Mouse (Mus musculus): ENCODE data around the gene Osm. TPM values are rescaled to one million over a fixed set of nuclear protein-coding genes. Genes with fewer than 3 reads are reported as not detected.
A peak's percentile ranks its signal among the peaks of the same experiment; 100 is the strongest.

Gene Osm
- total RNA-seq, 2 experiments from 2014 or later = 0.16 TPM; not detected in 1

GRCm38 (mm10) chr11:4237389-4237912 lies 1.2 kb downstream of the Osm start:
- DNase-seq (ENCODE audit: low spot score in 2 of 2) = no peak

DNA sequence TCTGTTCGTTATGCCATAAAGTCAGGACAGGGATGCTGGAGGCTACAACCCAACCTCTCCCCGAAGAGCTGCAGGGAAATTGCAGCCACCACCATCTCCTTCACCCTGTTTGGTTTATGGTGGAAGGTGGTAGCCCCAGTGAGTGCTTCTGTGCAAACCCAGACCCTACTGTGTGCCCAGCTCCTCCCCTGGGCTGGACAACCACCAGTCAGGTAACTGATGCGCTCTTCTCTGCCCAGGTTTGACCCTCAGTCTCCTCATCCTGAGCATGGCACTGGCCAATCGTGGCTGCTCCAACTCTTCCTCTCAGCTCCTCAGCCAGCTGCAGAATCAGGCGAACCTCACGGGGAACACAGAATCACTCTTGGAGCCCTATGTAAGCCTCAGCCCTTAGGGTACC lies 1.9 kb downstream of the Osm start:
- DNase-seq (ENCODE audit: low spot score in 2 of 2) = no peak

GRCm38 (mm10) chr11:4239691-4240090 lies 3.5 kb downstream of the Osm start:
- no peak for DNase-seq (ENCODE audit: low spot score in 2 of 2)

- no peak for DNase-seq (ENCODE audit: low spot score in 2 of 2)
Observed at GRCm38 (mm10) chr11:4240151-4240550, 3.9 kb downstream of the Osm start.

GRCm38 (mm10) chr11:4241180-4241579 lies 5.0 kb downstream of the Osm start:
- no peak for DNase-seq (ENCODE audit: low spot score in 2 of 2)

GRCm38 (mm10) chr11:4246126-4246525 lies 9.9 kb downstream of the Osm start:
- DNase-seq (ENCODE audit: low spot score in 2 of 2) = no peak

DNA sequence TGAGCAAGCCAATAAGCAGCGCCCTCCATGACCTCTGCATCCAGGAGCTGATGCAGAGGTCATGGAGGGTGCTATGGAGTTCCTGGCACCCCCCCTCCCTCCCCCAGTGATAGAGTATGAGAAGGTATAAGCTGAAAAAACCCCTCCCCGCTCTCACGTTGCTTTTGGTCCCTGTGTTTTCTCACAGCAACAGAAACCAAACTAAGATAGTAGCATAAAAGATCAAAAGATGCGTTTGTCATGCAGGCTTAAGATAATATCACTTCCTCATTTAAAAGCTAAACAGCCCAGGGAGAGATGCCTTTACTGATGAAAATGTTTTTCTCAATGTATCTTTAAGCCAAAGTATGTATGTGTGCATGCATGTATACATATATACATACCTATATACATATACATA lies 10.4 kb downstream of the Osm start:
- no peak for DNase-seq (ENCODE audit: low spot score in 2 of 2)

- DNase-seq (ENCODE audit: low spot score in 2 of 2) = no peak
Observed at GRCm38 (mm10) chr11:4247201-4247959, 11.2 kb downstream of the Osm start.

GRCm38 (mm10) chr11:4249151-4249550 lies 12.9 kb downstream of the Osm start:
- DNase-seq (ENCODE audit: low spot score in 2 of 2) = no peak

- no peak for DNase-seq (ENCODE audit: low spot score in 2 of 2)
Observed at GRCm38 (mm10) chr11:4250290-4250689, 14.1 kb downstream of the Osm start.

DNA sequence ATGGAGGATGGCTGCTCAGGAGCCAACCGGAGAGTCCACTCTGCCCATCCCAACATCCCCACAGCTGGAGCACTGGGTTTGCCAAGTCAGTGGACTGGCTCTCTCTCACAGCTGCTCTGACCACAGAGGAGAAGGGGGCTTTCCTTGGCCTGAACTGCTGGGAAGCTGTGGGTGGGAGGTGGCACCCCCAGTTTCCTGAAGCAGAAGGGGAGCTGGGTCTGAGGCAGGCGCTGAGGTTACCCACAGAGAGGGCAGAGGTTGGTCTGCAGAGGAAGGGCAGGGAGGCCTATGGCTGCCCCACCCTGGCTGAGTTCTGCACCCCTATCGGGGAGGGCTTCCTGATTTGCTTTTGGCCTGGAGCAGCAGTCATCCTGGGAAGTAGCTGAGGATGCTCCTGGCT lies 15.2 kb downstream of the Osm start:
- no peak for DNase-seq (ENCODE audit: low spot score in 2 of 2)

- DNase-seq (ENCODE audit: low spot score in 2 of 2) = no peak
Observed at GRCm38 (mm10) chr11:4252886-4253285, 16.7 kb downstream of the Osm start.

- no peak for DNase-seq (ENCODE audit: low spot score in 2 of 2)
Observed at GRCm38 (mm10) chr11:4256846-4257607, 20.8 kb downstream of the Osm start, which contains the start of gene Lif. Gene Lif (plus strand): TSS chr11:4257557.

GRCm38 (mm10) chr11:4257756-4258155 lies 21.5 kb downstream of the Osm start:
- DNase-seq (ENCODE audit: low spot score in 2 of 2) = no peak

GRCm38 (mm10) chr11:4258657-4259082 lies 22.4 kb downstream of the Osm start:
- peak; percentile 85 to 89 for DNase-seq (ENCODE audit: low spot score in 2 of 2)

GRCm38 (mm10) chr11:4260463-4261187 lies 24.4 kb downstream of the Osm start:
- DNase-seq (ENCODE audit: low spot score in 2 of 2) = no peak

GRCm38 (mm10) chr11:4261188-4261494 lies 24.9 kb downstream of the Osm start:
- peak; percentile 43 to 64 for DNase-seq (ENCODE audit: low spot score in 2 of 2)

- DNase-seq (ENCODE audit: low spot score in 2 of 2) = no peak
Observed at GRCm38 (mm10) chr11:4261969-4262368, 25.7 kb downstream of the Osm start.

- DNase-seq (ENCODE audit: low spot score in 2 of 2) = no peak
Observed at GRCm38 (mm10) chr11:4262847-4263246, 26.6 kb downstream of the Osm start.

GRCm38 (mm10) chr11:4263296-4263695 lies 27.1 kb downstream of the Osm start:
- no peak for DNase-seq (ENCODE audit: low spot score in 2 of 2)

DNA sequence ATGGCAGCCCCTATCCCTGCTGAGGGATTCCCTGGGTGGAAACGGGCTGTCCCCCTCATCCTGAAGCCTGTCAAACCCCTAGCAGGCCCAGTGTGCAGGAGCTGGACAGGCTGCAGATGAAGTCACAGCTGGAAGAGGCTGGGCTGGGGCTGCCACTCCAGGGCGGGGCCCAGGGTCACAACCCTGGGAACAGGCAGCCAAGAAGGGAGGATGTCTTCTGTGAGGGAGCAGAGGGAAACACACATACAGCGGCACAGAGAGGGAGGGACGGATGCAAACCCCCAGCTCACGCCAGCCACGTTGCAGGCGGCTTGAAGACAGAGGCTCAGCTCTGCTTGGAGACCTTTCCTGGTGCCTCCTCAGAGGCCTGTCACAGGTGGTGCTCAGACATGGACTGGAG lies 27.8 kb downstream of the Osm start:
- no peak for DNase-seq (ENCODE audit: low spot score in 2 of 2)
